Mouse (Mus musculus) kidney, embryonic 16.5 days (tissue): ENCODE measurements at regions not wholly inside any gene's neighbourhood (a gene's known extent, or its start where the extent isn't known, plus 50 kb on each side); places are given as distances from the start of the nearest gene placed in this dataset.

Experiments used
- ATAC-seq: fragments of 200-750 bp; cut with Nextera tagmentation; 2 replicates; pipeline ENCODE4 v1.8.0; 2017; ENCODE audit warnings: moderate TSS enrichment; ENCODE audit not compliant: low FRiP score, low TSS enrichment
- H3K27ac ChIP-seq: fragments of 300-500 bp; sonication (generic); 2 replicates; pipeline ENCODE4 v1.5.1; 2014; ENCODE audit warnings: low read length
- H3K27me3 ChIP-seq: fragments of 300-500 bp; sonication (generic); 2 replicates; pipeline ENCODE4 v1.6.1; 2014; ENCODE audit warnings: low read length, control low read depth, mixed read lengths; ENCODE audit not compliant: insufficient read depth
- H3K36me3 ChIP-seq: fragments of 300-500 bp; sonication (generic); 2 replicates; pipeline ENCODE4 v1.6.1; 2014; ENCODE audit warnings: low read length, control low read depth, mixed read lengths; ENCODE audit not compliant: insufficient read depth
- H3K4me1 ChIP-seq: fragments of 300-500 bp; sonication (generic); 2 replicates; pipeline ENCODE4 v1.6.1; 2014; ENCODE audit warnings: low read length, control low read depth, mixed read lengths; ENCODE audit not compliant: insufficient read depth
- H3K4me2 ChIP-seq: fragments of 300-500 bp; sonication (generic); replicated peaks from 2 replicates; pipeline ENCODE4 v1.6.1; 2014; ENCODE audit warnings: low read depth, low read length
- H3K4me3 ChIP-seq: fragments of 300-500 bp; sonication (generic); 2 replicates; pipeline ENCODE4 v1.5.1; 2014; ENCODE audit warnings: mild to moderate bottlenecking, low read length
- H3K9ac ChIP-seq: fragments of 300-500 bp; sonication (generic); replicated peaks from 2 replicates; pipeline ENCODE4 v1.6.1; 2014; ENCODE audit warnings: low read length
- H3K9me3 ChIP-seq: fragments of 300-500 bp; sonication (generic); 2 replicates; pipeline ENCODE4 v1.6.1; 2016; ENCODE audit warnings: low read length, control low read depth
- WGBS: fragments of 180-500 bp; shearing (Covaris S2); extraction: QIAGEN DNeasy Blood & Tissue Kit; methylation state at CpG from one replicate; pipeline ENCODE4 v1.1.7; 2014; 5-methylcytosine and 5-hydroxymethylcytosine counted together

- 43% methylated on average over 5 of the region's 5 CpGs for WGBS
These were observed 259.0 kb downstream of the Nek10 start for GRCm38 (mm10) chr14:15061966-15062860.

GRCm38 (mm10) chr14:15062861-15063418 lies 259.7 kb downstream of the Nek10 start:
- H3K4me3 ChIP-seq: no peak overlapping the region
- no peaks in the 10 kb centered on the region for H3K4me1 ChIP-seq
- no peaks in the 10 kb centered on the region for H3K36me3 ChIP-seq
- no peaks in the 10 kb centered on the region for H3K9me3 ChIP-seq
- no peak overlapping the region for H3K27ac ChIP-seq
- ATAC-seq: peak; percentile 51; the same call in 1 of the 2 replicates
- 52% methylated on average over 4 of the region's 4 CpGs for WGBS
- no peak overlapping the region for H3K4me2 ChIP-seq
- no peaks in the 10 kb centered on the region for H3K27me3 ChIP-seq
- H3K9ac ChIP-seq: no peak overlapping the region

More at GRCm38 (mm10) chr14:15061966-15062860, 259.0 kb downstream of the Nek10 start:
- Histone ChIP-seq H3K4me1 (no peaks in the 10 kb centered on the region), H3K36me3 (no peaks in the 10 kb centered on the region), H3K9ac (no peak overlapping the region), H3K9me3 (no peaks in the 10 kb centered on the region), H3K4me2 (no peak overlapping the region), H3K27ac (0 out of 2 replicates have a peak overlapping the region, but pooled peaks have one; percentile 4), H3K27me3 (no peaks in the 10 kb centered on the region), H3K4me3 (no peak overlapping the region)
- ATAC-seq: peak; percentile 70

- H3K27me3 ChIP-seq: no peaks in the 10 kb centered on the region
- whole genome bisulfite sequencing: 69% methylated on average over 5 of the region's 5 CpGs
- no peak overlapping the region for H3K4me3 ChIP-seq
- H3K27ac ChIP-seq: no peak overlapping the region
- H3K9ac ChIP-seq: no peak overlapping the region
- no peak for ATAC-seq
- no peaks in the 10 kb centered on the region for H3K9me3 ChIP-seq
- no peaks in the 10 kb centered on the region for H3K4me1 ChIP-seq
- H3K36me3 ChIP-seq: no peaks in the 10 kb centered on the region
- no peak overlapping the region for H3K4me2 ChIP-seq
These were observed 261.8 kb downstream of the Nek10 start for GRCm38 (mm10) chr14:15064991-15065525.

- Histone ChIP-seq H3K9me3 (no peaks in the 10 kb centered on the region), H3K4me3 (no peak overlapping the region), H3K27me3 (no peaks in the 10 kb centered on the region), H3K27ac (no peak overlapping the region), H3K36me3 (no peaks in the 10 kb centered on the region), H3K4me2 (no peak overlapping the region), H3K9ac (no peak overlapping the region), H3K4me1 (no peaks in the 10 kb centered on the region)
- WGBS: 37% methylated on average over 3 of the region's 3 CpGs
- no peak for ATAC-seq
These were observed 272.7 kb downstream of the Nek10 start for GRCm38 (mm10) chr14:15075877-15076276.

GRCm38 (mm10) chr14:15082889-15083288 lies 279.7 kb downstream of the Nek10 start:
- Histone ChIP-seq H3K4me2 (no peak overlapping the region), H3K9me3 (no peaks in the 10 kb centered on the region), H3K4me3 (no peak overlapping the region), H3K36me3 (no peaks in the 10 kb centered on the region), H3K4me1 (no peaks in the 10 kb centered on the region), H3K27ac (no peak overlapping the region), H3K27me3 (no peaks in the 10 kb centered on the region), H3K9ac (no peak overlapping the region)
- 78% methylated on average over 2 of the region's 2 CpGs for WGBS
- no peak for ATAC-seq

- no peak overlapping the region for H3K27ac ChIP-seq
- H3K4me2 ChIP-seq: no peak overlapping the region
- no peak overlapping the region for H3K9ac ChIP-seq
- no peak overlapping the region for H3K4me3 ChIP-seq
- no peaks in the 10 kb centered on the region for H3K36me3 ChIP-seq
- no peaks in the 10 kb centered on the region for H3K4me1 ChIP-seq
- no peak for ATAC-seq
- no peaks in the 10 kb centered on the region for H3K9me3 ChIP-seq
- H3K27me3 ChIP-seq: no peaks in the 10 kb centered on the region
- WGBS: 59% methylated on average over 1 of the region's 1 CpGs
These were observed 280.6 kb downstream of the Nek10 start for GRCm38 (mm10) chr14:15083812-15084211.

- Histone ChIP-seq H3K4me2 (no peak overlapping the region), H3K9me3 (no peaks in the 10 kb centered on the region), H3K27ac (no peak overlapping the region), H3K27me3 (no peaks in the 10 kb centered on the region), H3K4me1 (no peaks in the 10 kb centered on the region), H3K9ac (no peak overlapping the region), H3K36me3 (no peaks in the 10 kb centered on the region), H3K4me3 (no peak overlapping the region)
- ATAC-seq: no peak
- 53% methylated on average over 5 of the region's 5 CpGs for WGBS
These were observed 283.8 kb downstream of the Nek10 start for GRCm38 (mm10) chr14:15087061-15087460.

- 60% methylated on average over 1 of the region's 1 CpGs for WGBS
- no peak for ATAC-seq
- no peaks in the 10 kb centered on the region for H3K9me3 ChIP-seq
- H3K4me1 ChIP-seq: no peaks in the 10 kb centered on the region
- H3K4me3 ChIP-seq: no peak overlapping the region
- no peak overlapping the region for H3K27ac ChIP-seq
- no peaks in the 10 kb centered on the region for H3K36me3 ChIP-seq
- no peak overlapping the region for H3K4me2 ChIP-seq
- H3K9ac ChIP-seq: no peak overlapping the region
- no peaks in the 10 kb centered on the region for H3K27me3 ChIP-seq
These were observed 293.6 kb downstream of the Nek10 start for GRCm38 (mm10) chr14:15096865-15097264.

- Histone ChIP-seq H3K9me3 (no peaks in the 10 kb centered on the region), H3K4me1 (no peaks in the 10 kb centered on the region), H3K4me3 (no peak overlapping the region), H3K27me3 (no peaks in the 10 kb centered on the region), H3K9ac (no peak overlapping the region), H3K27ac (no peak overlapping the region), H3K4me2 (no peak overlapping the region), H3K36me3 (no peaks in the 10 kb centered on the region)
- no peak for ATAC-seq
These were observed 296.7 kb downstream of the Nek10 start for GRCm38 (mm10) chr14:15099909-15100308.

GRCm38 (mm10) chr14:15107795-15108321 lies 304.6 kb downstream of the Nek10 start:
- no peak for ATAC-seq
- Histone ChIP-seq H3K9ac (no peak overlapping the region), H3K9me3 (no peaks in the 10 kb centered on the region), H3K4me3 (no peak overlapping the region), H3K4me1 (no peaks in the 10 kb centered on the region), H3K36me3 (no peaks in the 10 kb centered on the region), H3K4me2 (no peak overlapping the region), H3K27me3 (no peaks in the 10 kb centered on the region), H3K27ac (no peak overlapping the region)
- whole genome bisulfite sequencing: 63% methylated on average over 2 of the region's 2 CpGs
